Mouse (Mus musculus): ENCODE measurements at regions not wholly inside any gene's neighbourhood (a gene's known extent, or its start where the extent isn't known, plus 50 kb on each side); places are given as distances from the start of the nearest gene placed in this dataset.
"Not testable (repeated sequence)": the region's sequence is repeated elsewhere in the genome, so short reads cannot be mapped to it uniquely, and the experiment has no call there.

GRCm38 (mm10) chr6:67673316-67673715 is 137.7 kb upstream of the Tacstd2 start:
- TF ChIP-seq CTCF (IDR thresholded peaks at IDR 0.05); POLR2A (IDR thresholded peaks at IDR 0.05; ENCODE audit: insufficient read depth, low read depth, low read length); EP300 (IDR thresholded peaks at IDR 0.05; ENCODE audit: insufficient read depth, low read depth, low read length): not testable (repeated sequence)
